Mouse (Mus musculus) stomach, postnatal 0 days (tissue): ENCODE measurements around the gene Egfr. TPM values are rescaled to one million over a fixed set of nuclear protein-coding genes. Genes with fewer than 3 reads are reported as not detected.
A peak's percentile ranks its signal among the peaks of the same experiment; 100 is the strongest.

Experiments
- ATAC-seq: fragments of 200-750 bp; cut with Nextera tagmentation; 2 replicates; pipeline ENCODE4 v1.8.0; 2017; ENCODE audit not compliant: low FRiP score, low TSS enrichment
- DNase-seq: peaks from one replicate; pipeline ENCODE4 v3.0.0-alpha.2; 2016; ENCODE audit warnings: low spot score
- H3K27ac ChIP-seq: fragments of 300-500 bp; sonication (generic); replicated peaks from 2 replicates; pipeline ENCODE4 v1.5.1; 2014; ENCODE audit warnings: mild to moderate bottlenecking, control low read depth
- H3K27me3 ChIP-seq: fragments of 300-500 bp; sonication (generic); 2 replicates; pipeline ENCODE4 v1.6.1; 2014; ENCODE audit warnings: low read length; ENCODE audit not compliant: control insufficient read depth, insufficient read depth
- H3K36me3 ChIP-seq: fragments of 300-500 bp; sonication (generic); 2 replicates; pipeline ENCODE4 v1.6.1; 2014; ENCODE audit warnings: low read length, mixed read lengths; ENCODE audit not compliant: control insufficient read depth, insufficient read depth
- H3K4me1 ChIP-seq: fragments of 300-500 bp; sonication (generic); replicated peaks from 2 replicates; pipeline ENCODE4 v1.6.1; 2014; ENCODE audit warnings: antibody characterized with exemption; ENCODE audit not compliant: control insufficient read depth, insufficient read depth
- H3K4me2 ChIP-seq: fragments of 300-500 bp; sonication (generic); replicated peaks from 2 replicates; pipeline ENCODE4 v1.6.1; 2014; ENCODE audit warnings: low read depth, mild to moderate bottlenecking, control low read depth, moderate library complexity
- H3K4me3 ChIP-seq: fragments of 300-500 bp; sonication (generic); 2 replicates; pipeline ENCODE4 v1.5.1; 2014; ENCODE audit warnings: low read depth, low read length, control low read depth
- H3K9ac ChIP-seq: fragments of 300-500 bp; sonication (generic); 2 replicates; pipeline ENCODE4 v1.6.1; 2014; ENCODE audit warnings: mild to moderate bottlenecking, low read length, control low read depth, mixed read lengths
- H3K9me3 ChIP-seq: fragments of 300-500 bp; sonication (generic); 2 replicates; pipeline ENCODE4 v1.6.1; 2016; ENCODE audit warnings: low read length; ENCODE audit not compliant: control insufficient read depth
- CTCF ChIP-seq: IDR thresholded peaks from 2 replicates; pipeline ENCODE4 v1.5.1; 2016; ENCODE audit warnings: antibody characterized with exemption, low read depth, mild to moderate bottlenecking, moderate library complexity
- EP300 ChIP-seq: optimal IDR thresholded peaks from 2 replicates; pipeline ENCODE3; 2016; ENCODE audit warnings: antibody characterized with exemption
- WGBS: fragments of 180-500 bp; shearing (Covaris S2); extraction: QIAGEN DNeasy Blood & Tissue Kit; methylation state at CpG from one replicate; pipeline ENCODE4 v1.1.7; 2014; 5-methylcytosine and 5-hydroxymethylcytosine counted together
- polyA plus RNA-seq: library from polyadenylated mRNA; unstranded; fragments of >200 nt; fragmentation: Nextera tagmentation; extraction: Ambion mirVana; gene quantifications from 2 replicates; pipeline ENCODE4 v1.2.1, GENCODE M21; 2015

Egfr gene
- 11.9 and 13.5 TPM in 2 replicates for polyA plus RNA-seq

- H3K9ac ChIP-seq, result peak within 1 kb of the TSS; percentile 84
- peak; percentile 94 for ATAC-seq
- WGBS, result 1% methylated on average over 17 of the region's 21 CpGs
These were observed at the start of gene Egfr for GRCm38 (mm10) chr11:16752007-16752348. Egfr (plus strand) TSS chr11:16752203.

GRCm38 (mm10) chr11:16703221-16703620 lies 48.8 kb upstream of the Egfr start:
- Histone ChIP-seq H3K9me3 (no peaks in the 10 kb centered on the region), H3K4me2 (no peak overlapping the region), H3K4me3 (no peak overlapping the region), H3K9ac (no peak overlapping the region), H3K4me1 (no peaks in the 10 kb centered on the region), H3K27me3 (no peaks in the 10 kb centered on the region), H3K27ac (no peak overlapping the region), H3K36me3 (no peaks in the 10 kb centered on the region)
- WGBS, result 73% methylated on average over 3 of the region's 3 CpGs
- TF ChIP-seq EP300 (no peak), CTCF (no peak)
- DNase-seq (no peak), ATAC-seq (no peak)

More at GRCm38 (mm10) chr11:16752007-16752348, at the start of gene Egfr:
- DNase-seq, result peak; percentile 79
- Histone ChIP-seq H3K4me2 (peak within 1 kb of the TSS; percentile 85), H3K27ac (peak within 1 kb of the TSS; percentile 84), H3K4me3 (peak within 1 kb of the TSS; percentile 81), H3K4me1 (peaks cover 4% of the 10 kb centered on the region; the same call in 1 of the 2 replicates), H3K9me3 (no peaks in the 10 kb centered on the region), H3K27me3 (no peaks in the 10 kb centered on the region), H3K36me3 (no peaks in the 10 kb centered on the region)
- TF ChIP-seq CTCF (peak; percentile 27; the same call in 1 of the 2 replicates), EP300 (no peak)

GRCm38 (mm10) chr11:16735083-16735644 lies 16.8 kb upstream of the Egfr start:
- WGBS, result 38% methylated on average over 1 of the region's 1 CpGs
- Histone ChIP-seq H3K27me3 (no peaks in the 10 kb centered on the region), H3K4me3 (no peak overlapping the region), H3K9ac (no peak overlapping the region), H3K9me3 (no peaks in the 10 kb centered on the region), H3K4me1 (no peaks in the 10 kb centered on the region), H3K27ac (no peak overlapping the region), H3K36me3 (no peaks in the 10 kb centered on the region), H3K4me2 (no peak overlapping the region)
- TF ChIP-seq EP300, result no peak
- TF ChIP-seq CTCF, result no peak
- DNase-seq (no peak), ATAC-seq (peak; percentile 68)

- no peak overlapping the region for H3K4me2 ChIP-seq
- no peaks in the 10 kb centered on the region for H3K9me3 ChIP-seq
- DNase-seq (no peak), ATAC-seq (peak; percentile 93)
- no peak for TF ChIP-seq EP300
- no peak for TF ChIP-seq CTCF
- no peaks in the 10 kb centered on the region for H3K4me1 ChIP-seq
- no peak overlapping the region for H3K4me3 ChIP-seq
- H3K27ac ChIP-seq, result no peak overlapping the region
- H3K9ac ChIP-seq, result no peak overlapping the region
- 39% methylated on average over 2 of the region's 2 CpGs for WGBS
- H3K36me3 ChIP-seq, result no peaks in the 10 kb centered on the region
- no peaks in the 10 kb centered on the region for H3K27me3 ChIP-seq
These were observed 14.7 kb upstream of the Egfr start for GRCm38 (mm10) chr11:16737323-16737722.

GRCm38 (mm10) chr11:16738691-16739090 lies 13.3 kb upstream of the Egfr start:
- H3K4me3 ChIP-seq, result no peak overlapping the region
- H3K4me1 ChIP-seq, result no peaks in the 10 kb centered on the region
- no peak for ATAC-seq
- no peak overlapping the region for H3K4me2 ChIP-seq
- no peaks in the 10 kb centered on the region for H3K27me3 ChIP-seq
- H3K9me3 ChIP-seq, result no peaks in the 10 kb centered on the region
- WGBS, result 72% methylated on average over 2 of the region's 2 CpGs
- H3K27ac ChIP-seq, result no peak overlapping the region
- DNase-seq, result no peak
- no peak overlapping the region for H3K9ac ChIP-seq
- TF ChIP-seq EP300, result no peak
- TF ChIP-seq CTCF, result no peak
- H3K36me3 ChIP-seq, result no peaks in the 10 kb centered on the region

GRCm38 (mm10) chr11:16739155-16739554 lies 12.8 kb upstream of the Egfr start:
- DNase-seq, result peak; percentile 43

More at GRCm38 (mm10) chr11:16739155-16739554, 12.8 kb upstream of the Egfr start:
- H3K9ac ChIP-seq, result no peak overlapping the region
- H3K4me3 ChIP-seq, result no peak overlapping the region
- no peaks in the 10 kb centered on the region for H3K27me3 ChIP-seq
- H3K4me2 ChIP-seq, result no peak overlapping the region
- 44% methylated on average over 3 of the region's 3 CpGs for WGBS
- TF ChIP-seq EP300, result no peak
- no peak for TF ChIP-seq CTCF
- H3K36me3 ChIP-seq, result no peaks in the 10 kb centered on the region
- ATAC-seq, result no peak
- no peaks in the 10 kb centered on the region for H3K9me3 ChIP-seq
- H3K27ac ChIP-seq, result no peak overlapping the region
- H3K4me1 ChIP-seq, result no peaks in the 10 kb centered on the region
